Mouse (Mus musculus): ENCODE measurements around the gene Cpt1c.

DNA sequence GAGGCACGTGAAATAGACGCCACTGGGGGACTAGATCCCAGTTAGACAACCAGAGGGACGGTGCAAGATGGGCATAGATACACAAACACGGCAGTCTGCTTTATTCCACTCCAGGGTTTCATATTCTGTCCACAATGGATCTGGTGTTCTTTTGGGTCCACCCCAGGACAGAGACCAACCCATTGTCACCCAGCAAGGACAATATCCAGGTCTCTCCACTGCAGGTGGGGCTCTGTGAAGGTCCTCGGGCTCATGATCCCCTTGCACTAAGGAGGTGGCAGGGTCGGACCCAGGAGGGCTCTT, 417 bp upstream of the Cpt1c start:
- TF ChIP-seq POLR2A (IDR thresholded peaks at IDR 0.05; ENCODE audit: insufficient read depth, low read depth, low read length) (no peak), CTCF (IDR thresholded peaks at IDR 0.05; ENCODE audit: insufficient read depth, low read depth, low read length) (no peak)
